Mouse (Mus musculus): ENCODE measurements around the gene Gm20736. TPM values are rescaled to one million over a fixed set of nuclear protein-coding genes. Genes with fewer than 3 reads are reported as not detected.
"Not testable (repeated sequence)": the region's sequence is repeated elsewhere in the genome, so short reads cannot be mapped to it uniquely, and the experiment has no call there.

The Gm20736 gene
- polyA plus RNA-seq (2012; rRNA removed) (not detected in 2 replicates), polyA plus RNA-seq (2014; fragmentation: Nextera tagmentation; extraction: Ambion mirVana) (not detected in 2 replicates)

- H3K4me3 ChIP-seq (replicated peaks; ENCODE audit: low read length); H3K4me1 ChIP-seq (ENCODE audit: control insufficient read depth, insufficient read depth, low read length); H3K27ac ChIP-seq (replicated peaks; ENCODE audit: low read depth, low read length); H3K36me3 ChIP-seq (ENCODE audit: control insufficient read depth, insufficient read depth, low read length); H3K9me3 ChIP-seq (ENCODE audit: control insufficient read depth, low read length); H3K27me3 ChIP-seq (ENCODE audit: control insufficient read depth, insufficient read depth, low read length); DNase-seq (ENCODE audit: low spot score); ATAC-seq (ENCODE audit: low FRiP score, low read depth); H3K9ac ChIP-seq (ENCODE audit: low read depth, low read length, severe bottlenecking); H3K4me2 ChIP-seq (replicated peaks; ENCODE audit: low read depth, low read length, severe bottlenecking): not testable (repeated sequence)
- WGBS: no CpG with 5 or more reads among the region's 5 CpGs
Observed at GRCm38 (mm10) chrY:65377390-65377789, at the start of gene Gm20736. Gm20736 (plus strand) TSS chrY:65377690.

Other genes starting within 250 kb of the Gm20736 start
- gene Gm20924, start 170.2 kb upstream of the Gm20736 start, polyA plus RNA-seq (2012; rRNA removed): not detected in 2 replicates
- gene Gm20924, start 170.2 kb upstream of the Gm20736 start, polyA plus RNA-seq (2014; fragmentation: Nextera tagmentation; extraction: Ambion mirVana): not detected in 2 replicates